Mouse (Mus musculus): ENCODE results near the gene Zfhx3. TPM values are rescaled to one million over a fixed set of nuclear protein-coding genes. Genes with fewer than 3 reads are reported as not detected.

Gene Zfhx3
- polyA plus RNA-seq, 1 experiment: 2.5 TPM

- H3K27ac ChIP-seq (ENCODE audit: insufficient read depth, low read depth, low read length): no peak overlapping the region
- WGBS: 93% methylated on average over 5 of the region's 5 CpGs
- DNase-seq: no peak
- no peaks in the 10 kb centered on the region for H3K4me1 ChIP-seq (ENCODE audit: control insufficient read depth, insufficient read depth, low read length)
- H3K36me3 ChIP-seq (ENCODE audit: control insufficient read depth, insufficient read depth, low read length): no peaks in the 10 kb centered on the region
- no peak overlapping the region for H3K4me3 ChIP-seq (ENCODE audit: insufficient read depth, low read depth, low read length)
- H3K27me3 ChIP-seq (replicated peaks; ENCODE audit: control insufficient read depth, insufficient read depth, low read length): no peaks in the 10 kb centered on the region
- no peak for TF ChIP-seq CTCF (conservative IDR thresholded peaks at IDR 0.05; ENCODE audit: insufficient read depth, insufficient read length, low read depth, low read length)
- TF ChIP-seq POLR2A (IDR thresholded peaks at IDR 0.05; ENCODE audit: low read depth, low read length): no peak
Observed at GRCm38 (mm10) chr8:108580364-108580763, 637.9 kb downstream of the Zfhx3 start.

- H3K27me3 ChIP-seq (replicated peaks; ENCODE audit: control insufficient read depth, insufficient read depth, low read length): no peaks in the 10 kb centered on the region
- no peaks in the 10 kb centered on the region for H3K36me3 ChIP-seq (ENCODE audit: control insufficient read depth, insufficient read depth, low read length)
- no peak overlapping the region for H3K4me3 ChIP-seq (ENCODE audit: insufficient read depth, low read depth, low read length)
- no peak for TF ChIP-seq POLR2A (IDR thresholded peaks at IDR 0.05; ENCODE audit: low read depth, low read length)
- TF ChIP-seq CTCF (conservative IDR thresholded peaks at IDR 0.05; ENCODE audit: insufficient read depth, insufficient read length, low read depth, low read length): no peak
- no peak overlapping the region for H3K27ac ChIP-seq (ENCODE audit: insufficient read depth, low read depth, low read length)
- 84% methylated on average over 6 of the region's 6 CpGs for WGBS
- no peaks in the 10 kb centered on the region for H3K4me1 ChIP-seq (ENCODE audit: control insufficient read depth, insufficient read depth, low read length)
- no peak for DNase-seq
Observed at GRCm38 (mm10) chr8:108581557-108581956, 639.1 kb downstream of the Zfhx3 start.

GRCm38 (mm10) chr8:108582251-108582650 lies 639.8 kb downstream of the Zfhx3 start:
- H3K4me1 ChIP-seq (ENCODE audit: control insufficient read depth, insufficient read depth, low read length): no peaks in the 10 kb centered on the region
- no peak for DNase-seq
- 95% methylated on average over 3 of the region's 3 CpGs for WGBS

GRCm38 (mm10) chr8:108583261-108583660 lies 640.8 kb downstream of the Zfhx3 start:
- Histone ChIP-seq H3K27ac (ENCODE audit: insufficient read depth, low read depth, low read length) (no peak overlapping the region), H3K4me3 (ENCODE audit: insufficient read depth, low read depth, low read length) (no peak overlapping the region), H3K27me3 (replicated peaks; ENCODE audit: control insufficient read depth, insufficient read depth, low read length) (no peaks in the 10 kb centered on the region), H3K4me1 (ENCODE audit: control insufficient read depth, insufficient read depth, low read length) (no peaks in the 10 kb centered on the region), H3K36me3 (ENCODE audit: control insufficient read depth, insufficient read depth, low read length) (no peaks in the 10 kb centered on the region)
- DNase-seq: no peak
- WGBS: 89% methylated on average over 4 of the region's 4 CpGs
- TF ChIP-seq CTCF (conservative IDR thresholded peaks at IDR 0.05; ENCODE audit: insufficient read depth, insufficient read length, low read depth, low read length): no peak
- TF ChIP-seq POLR2A (IDR thresholded peaks at IDR 0.05; ENCODE audit: low read depth, low read length): no peak

More at GRCm38 (mm10) chr8:108582251-108582650, 639.8 kb downstream of the Zfhx3 start:
- Histone ChIP-seq H3K4me3 (ENCODE audit: insufficient read depth, low read depth, low read length) (no peak overlapping the region), H3K27ac (ENCODE audit: insufficient read depth, low read depth, low read length) (no peak overlapping the region), H3K27me3 (replicated peaks; ENCODE audit: control insufficient read depth, insufficient read depth, low read length) (no peaks in the 10 kb centered on the region), H3K36me3 (ENCODE audit: control insufficient read depth, insufficient read depth, low read length) (no peaks in the 10 kb centered on the region)
- TF ChIP-seq CTCF (conservative IDR thresholded peaks at IDR 0.05; ENCODE audit: insufficient read depth, insufficient read length, low read depth, low read length): no peak
- TF ChIP-seq POLR2A (IDR thresholded peaks at IDR 0.05; ENCODE audit: low read depth, low read length): no peak

GRCm38 (mm10) chr8:108583867-108584661 lies 641.6 kb downstream of the Zfhx3 start:
- no peaks in the 10 kb centered on the region for H3K27me3 ChIP-seq (replicated peaks; ENCODE audit: control insufficient read depth, insufficient read depth, low read length)
- no peak overlapping the region for H3K4me3 ChIP-seq (ENCODE audit: insufficient read depth, low read depth, low read length)
- H3K27ac ChIP-seq (ENCODE audit: insufficient read depth, low read depth, low read length): no peak overlapping the region
- no peaks in the 10 kb centered on the region for H3K36me3 ChIP-seq (ENCODE audit: control insufficient read depth, insufficient read depth, low read length)
- H3K4me1 ChIP-seq (ENCODE audit: control insufficient read depth, insufficient read depth, low read length): no peaks in the 10 kb centered on the region
- WGBS: 67% methylated on average over 9 of the region's 9 CpGs
- no peak for DNase-seq
- no peak for TF ChIP-seq POLR2A (IDR thresholded peaks at IDR 0.05; ENCODE audit: low read depth, low read length)
- no peak for TF ChIP-seq CTCF (conservative IDR thresholded peaks at IDR 0.05; ENCODE audit: insufficient read depth, insufficient read length, low read depth, low read length)

- H3K4me1 ChIP-seq (ENCODE audit: control insufficient read depth, insufficient read depth, low read length): no peaks in the 10 kb centered on the region
- H3K27ac ChIP-seq (ENCODE audit: insufficient read depth, low read depth, low read length): no peak overlapping the region
- TF ChIP-seq POLR2A (IDR thresholded peaks at IDR 0.05; ENCODE audit: low read depth, low read length) (no peak), CTCF (conservative IDR thresholded peaks at IDR 0.05; ENCODE audit: insufficient read depth, insufficient read length, low read depth, low read length) (no peak)
- no peaks in the 10 kb centered on the region for H3K27me3 ChIP-seq (replicated peaks; ENCODE audit: control insufficient read depth, insufficient read depth, low read length)
- 93% methylated on average over 4 of the region's 4 CpGs for WGBS
- H3K36me3 ChIP-seq (ENCODE audit: control insufficient read depth, insufficient read depth, low read length): no peaks in the 10 kb centered on the region
- DNase-seq: no peak
- H3K4me3 ChIP-seq (ENCODE audit: insufficient read depth, low read depth, low read length): no peak overlapping the region
Observed at GRCm38 (mm10) chr8:108584662-108584978, 642.2 kb downstream of the Zfhx3 start.

GRCm38 (mm10) chr8:108591037-108591436 lies 648.6 kb downstream of the Zfhx3 start:
- Histone ChIP-seq H3K27me3 (replicated peaks; ENCODE audit: control insufficient read depth, insufficient read depth, low read length) (no peaks in the 10 kb centered on the region), H3K4me1 (ENCODE audit: control insufficient read depth, insufficient read depth, low read length) (no peaks in the 10 kb centered on the region), H3K36me3 (ENCODE audit: control insufficient read depth, insufficient read depth, low read length) (no peaks in the 10 kb centered on the region), H3K27ac (ENCODE audit: insufficient read depth, low read depth, low read length) (no peak overlapping the region), H3K4me3 (ENCODE audit: insufficient read depth, low read depth, low read length) (no peak overlapping the region)
- no peak for TF ChIP-seq CTCF (conservative IDR thresholded peaks at IDR 0.05; ENCODE audit: insufficient read depth, insufficient read length, low read depth, low read length)
- no peak for TF ChIP-seq POLR2A (IDR thresholded peaks at IDR 0.05; ENCODE audit: low read depth, low read length)
- DNase-seq: no peak
- WGBS: 86% methylated on average over 7 of the region's 7 CpGs

All from kidney, adult 2 months (tissue).